Mouse (Mus musculus): ENCODE data around the gene Cactin. TPM values are rescaled to one million over a fixed set of nuclear protein-coding genes. Genes with fewer than 3 reads are reported as not detected.
A peak's percentile ranks its signal among the peaks of the same experiment; 100 is the strongest.

The Cactin gene
- polyA plus RNA-seq, 1 experiment from 2014 or later = 15.0 TPM

DNA sequence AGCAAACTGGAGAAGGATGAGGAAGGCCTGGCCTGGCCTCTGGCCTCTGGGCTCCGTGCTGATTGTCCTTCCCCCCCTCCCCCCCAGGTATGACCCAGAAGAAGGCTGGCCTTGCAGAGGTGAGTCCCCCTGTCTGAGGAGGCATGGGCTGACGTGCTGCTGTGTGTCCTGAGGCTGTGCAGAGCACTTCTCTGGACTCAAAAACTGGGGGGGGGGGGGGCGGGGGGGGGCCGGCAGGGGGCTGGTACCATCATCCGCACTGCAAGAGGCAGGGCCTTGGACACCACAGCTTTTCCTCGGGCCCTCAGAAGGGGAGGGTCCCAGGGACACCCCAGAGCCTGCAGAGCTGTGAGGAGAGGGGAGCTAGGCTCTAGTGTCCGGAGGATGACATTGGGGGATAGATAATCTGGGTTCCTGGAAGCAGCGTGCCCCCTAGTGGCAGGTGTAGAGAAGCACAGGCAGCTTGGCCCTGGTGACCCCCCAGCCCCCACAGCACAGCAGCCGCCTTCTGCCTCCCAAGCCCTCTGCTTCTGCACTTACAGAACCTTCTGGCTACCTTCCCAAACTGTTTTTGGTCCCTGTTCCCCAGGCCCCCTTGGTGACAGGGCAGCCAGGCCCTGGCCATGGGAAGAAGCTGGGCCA is 16.2 kb upstream of the Cactin start:
- H3K4me2 ChIP-seq (replicated peaks; ENCODE audit: low read depth) = no peak overlapping the region
- no peaks in the 10 kb centered on the region for H3K27me3 ChIP-seq (replicated peaks; ENCODE audit: control insufficient read depth, insufficient read depth, low read length)
- peaks cover 17% of the 10 kb centered on the region; the same call in 1 of the 2 replicates for H3K4me1 ChIP-seq (replicated peaks; ENCODE audit: control insufficient read depth, insufficient read depth, low read length)
- peaks cover 44% of the 10 kb centered on the region for H3K36me3 ChIP-seq (ENCODE audit: control insufficient read depth, insufficient read depth)
- ATAC-seq = peak; percentile 15; the same call in 1 of the 2 replicates
- peak; percentile 91 for TF ChIP-seq CTCF (IDR thresholded peaks at IDR 0.05; ENCODE audit: low read depth)
- no peak overlapping the region for H3K27ac ChIP-seq (ENCODE audit: low read depth, low read length)
- H3K4me3 ChIP-seq (ENCODE audit: low read depth, low read length) = no peak overlapping the region
- H3K9ac ChIP-seq (ENCODE audit: low read depth, low read length) = no peak overlapping the region
- 19% methylated on average over 9 of the region's 9 CpGs for WGBS
- H3K9me3 ChIP-seq (ENCODE audit: control insufficient read depth) = no peaks in the 10 kb centered on the region

DNA sequence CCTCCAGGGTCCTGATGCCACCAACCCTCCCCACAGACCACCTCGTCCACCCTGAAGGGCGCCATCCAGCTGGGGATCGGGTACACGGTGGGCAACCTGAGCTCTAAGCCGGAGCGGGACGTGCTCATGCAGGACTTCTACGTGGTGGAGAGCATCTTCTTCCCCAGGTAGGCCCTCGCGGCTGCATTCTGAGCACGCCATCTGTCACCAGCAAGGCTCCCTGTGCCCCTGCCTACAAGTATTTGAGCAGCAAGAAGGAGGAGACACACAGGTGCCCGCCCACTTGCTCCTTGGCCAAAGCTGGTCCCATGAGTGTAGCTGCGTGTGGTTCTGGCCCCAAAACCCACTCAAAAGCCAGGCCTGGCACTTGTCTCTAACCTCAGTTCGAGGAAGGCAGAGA is 15.2 kb upstream of the Cactin start:
- 93% methylated on average over 14 of the region's 14 CpGs for WGBS
- no peaks in the 10 kb centered on the region for H3K9me3 ChIP-seq (ENCODE audit: control insufficient read depth)
- ATAC-seq = no peak
- no peaks in the 10 kb centered on the region for H3K27me3 ChIP-seq (replicated peaks; ENCODE audit: control insufficient read depth, insufficient read depth, low read length)
- H3K4me1 ChIP-seq (replicated peaks; ENCODE audit: control insufficient read depth, insufficient read depth, low read length) = peaks cover 15% of the 10 kb centered on the region; the same call in 1 of the 2 replicates
- no peak overlapping the region for H3K27ac ChIP-seq (ENCODE audit: low read depth, low read length)
- H3K4me3 ChIP-seq (ENCODE audit: low read depth, low read length) = no peak overlapping the region
- no peak for TF ChIP-seq CTCF (IDR thresholded peaks at IDR 0.05; ENCODE audit: low read depth)
- H3K4me2 ChIP-seq (replicated peaks; ENCODE audit: low read depth) = no peak overlapping the region
- H3K9ac ChIP-seq (ENCODE audit: low read depth, low read length) = no peak overlapping the region
- peaks cover 53% of the 10 kb centered on the region for H3K36me3 ChIP-seq (ENCODE audit: control insufficient read depth, insufficient read depth)

DNA sequence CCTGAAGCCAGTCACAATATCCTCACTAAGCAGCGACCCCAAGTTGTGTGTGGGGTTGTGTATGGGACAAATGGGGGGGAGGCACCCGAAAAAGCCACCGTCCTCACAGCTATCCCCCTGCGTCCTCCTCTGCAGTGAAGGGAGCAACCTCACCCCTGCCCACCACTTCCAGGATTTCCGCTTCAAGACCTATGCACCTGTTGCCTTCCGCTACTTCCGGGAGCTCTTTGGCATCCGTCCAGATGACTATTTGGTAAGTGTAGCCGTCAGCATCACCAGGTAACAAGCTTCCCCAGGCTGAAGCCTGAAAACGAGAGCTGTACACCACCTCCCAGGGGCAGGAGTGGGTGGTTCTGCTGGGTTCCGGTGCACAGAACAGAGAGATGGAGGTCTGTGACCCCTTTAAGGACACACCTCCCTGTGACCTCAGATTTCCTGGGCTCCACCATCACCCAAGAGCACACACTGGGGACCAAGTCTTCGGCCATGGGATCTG is 14.7 kb upstream of the Cactin start:
- no peak for ATAC-seq
- no peaks in the 10 kb centered on the region for H3K9me3 ChIP-seq (ENCODE audit: control insufficient read depth)
- H3K36me3 ChIP-seq (ENCODE audit: control insufficient read depth, insufficient read depth) = peaks cover 55% of the 10 kb centered on the region
- H3K27ac ChIP-seq (ENCODE audit: low read depth, low read length) = no peak overlapping the region
- TF ChIP-seq CTCF (IDR thresholded peaks at IDR 0.05; ENCODE audit: low read depth) = no peak
- 87% methylated on average over 12 of the region's 12 CpGs for WGBS
- H3K4me3 ChIP-seq (ENCODE audit: low read depth, low read length) = no peak overlapping the region
- no peak overlapping the region for H3K4me2 ChIP-seq (replicated peaks; ENCODE audit: low read depth)
- H3K27me3 ChIP-seq (replicated peaks; ENCODE audit: control insufficient read depth, insufficient read depth, low read length) = no peaks in the 10 kb centered on the region
- no peak overlapping the region for H3K9ac ChIP-seq (ENCODE audit: low read depth, low read length)
- peaks cover 15% of the 10 kb centered on the region; the same call in 1 of the 2 replicates for H3K4me1 ChIP-seq (replicated peaks; ENCODE audit: control insufficient read depth, insufficient read depth, low read length)

DNA sequence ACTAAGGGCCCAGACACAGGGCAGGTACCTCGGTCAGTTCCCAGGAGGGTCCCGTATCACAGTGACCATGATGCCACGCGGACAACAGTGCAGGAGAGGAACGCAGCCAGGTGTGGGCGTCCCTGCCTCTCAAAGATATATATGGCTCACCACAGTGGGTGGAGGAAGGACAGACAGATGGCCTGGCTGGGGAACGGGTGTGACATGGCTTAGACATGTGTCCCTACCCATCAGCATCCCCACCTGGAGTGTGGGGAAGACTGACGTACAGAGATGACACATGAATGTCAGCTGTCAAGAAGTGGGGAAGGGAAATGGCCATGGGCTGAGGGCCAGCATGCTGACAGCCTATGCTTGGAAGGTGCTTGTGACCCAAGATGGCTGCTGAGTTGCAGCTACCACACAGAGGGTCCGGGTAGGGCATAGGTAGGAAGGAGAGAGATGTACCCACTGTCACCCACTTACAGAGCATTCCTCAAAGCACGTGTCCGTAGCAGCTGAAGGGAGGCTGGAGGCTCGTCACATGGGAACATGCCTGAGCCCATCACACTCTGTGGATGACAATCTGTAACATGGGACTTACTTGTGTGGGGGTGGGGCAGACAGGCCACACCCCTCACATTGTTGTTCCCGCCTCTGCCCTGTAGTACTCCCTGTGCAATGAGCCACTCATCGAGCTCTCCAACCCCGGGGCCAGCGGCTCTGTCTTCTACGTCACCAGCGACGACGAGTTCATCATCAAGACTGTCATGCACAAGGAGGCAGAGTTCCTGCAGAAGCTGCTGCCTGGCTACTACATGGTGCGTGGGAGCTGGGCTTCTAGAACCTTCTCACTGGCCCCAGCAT is 13.8 kb upstream of the Cactin start:
- Histone ChIP-seq H3K36me3 (ENCODE audit: control insufficient read depth, insufficient read depth) (peaks cover 63% of the 10 kb centered on the region), H3K4me2 (replicated peaks; ENCODE audit: low read depth) (no peak overlapping the region), H3K27ac (ENCODE audit: low read depth, low read length) (no peak overlapping the region), H3K27me3 (replicated peaks; ENCODE audit: control insufficient read depth, insufficient read depth, low read length) (no peaks in the 10 kb centered on the region), H3K9ac (ENCODE audit: low read depth, low read length) (no peak overlapping the region), H3K4me3 (ENCODE audit: low read depth, low read length) (no peak overlapping the region), H3K4me1 (replicated peaks; ENCODE audit: control insufficient read depth, insufficient read depth, low read length) (peaks cover 13% of the 10 kb centered on the region; the same call in 1 of the 2 replicates), H3K9me3 (ENCODE audit: control insufficient read depth) (no peaks in the 10 kb centered on the region)
- ATAC-seq = no peak
- 90% methylated on average over 21 of the region's 21 CpGs for WGBS
- no peak for TF ChIP-seq CTCF (IDR thresholded peaks at IDR 0.05; ENCODE audit: low read depth)

DNA sequence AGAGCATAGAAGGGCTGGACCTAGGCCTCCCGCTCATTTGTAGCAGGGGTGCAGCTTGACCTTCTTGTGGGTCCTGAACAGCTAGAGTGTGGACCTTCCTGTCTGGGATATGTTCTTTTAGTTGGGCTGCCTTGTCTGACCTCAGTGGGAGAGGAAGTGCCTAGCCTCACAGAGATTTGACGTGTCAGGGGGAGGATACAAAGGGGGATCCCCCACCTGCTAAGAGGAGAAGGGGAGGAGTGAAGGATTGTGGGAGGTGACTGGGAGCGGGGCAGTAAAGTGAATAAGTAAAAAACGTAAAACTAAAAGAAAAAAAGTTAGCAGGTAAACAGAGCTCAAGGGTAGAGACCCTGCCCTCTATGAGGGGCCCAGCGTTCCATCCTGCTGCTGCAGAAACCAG is 11.3 kb upstream of the Cactin start:
- WGBS = 87% methylated on average over 5 of the region's 5 CpGs
- Histone ChIP-seq H3K27me3 (replicated peaks; ENCODE audit: control insufficient read depth, insufficient read depth, low read length) (no peaks in the 10 kb centered on the region), H3K9ac (ENCODE audit: low read depth, low read length) (no peak overlapping the region), H3K9me3 (ENCODE audit: control insufficient read depth) (no peaks in the 10 kb centered on the region), H3K27ac (ENCODE audit: low read depth, low read length) (no peak overlapping the region), H3K4me1 (replicated peaks; ENCODE audit: control insufficient read depth, insufficient read depth, low read length) (no peaks in the 10 kb centered on the region), H3K36me3 (ENCODE audit: control insufficient read depth, insufficient read depth) (peaks cover 85% of the 10 kb centered on the region), H3K4me2 (replicated peaks; ENCODE audit: low read depth) (no peak overlapping the region), H3K4me3 (ENCODE audit: low read depth, low read length) (no peak overlapping the region)
- TF ChIP-seq CTCF (IDR thresholded peaks at IDR 0.05; ENCODE audit: low read depth) = no peak
- ATAC-seq = no peak

DNA sequence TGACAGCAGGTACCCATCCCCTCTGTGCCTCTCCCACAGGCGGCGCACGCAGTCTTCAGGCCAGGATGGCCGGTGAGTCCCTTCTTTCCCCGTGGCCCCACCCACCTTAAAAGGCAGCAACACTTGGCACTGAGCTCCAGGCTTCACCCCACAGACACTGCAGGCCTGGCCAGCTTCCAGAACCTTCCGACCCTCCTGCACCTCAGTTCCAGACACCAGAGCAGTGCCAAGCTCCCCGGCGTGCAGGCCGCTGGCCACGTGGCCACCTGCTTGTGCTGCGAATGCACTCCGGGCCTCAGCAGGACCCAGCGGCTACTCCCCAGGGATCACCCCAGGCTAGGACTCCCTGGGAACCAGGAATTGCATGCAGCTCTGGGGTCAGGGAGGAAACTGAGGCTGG is 7.3 kb upstream of the Cactin start:
- 93% methylated on average over 13 of the region's 13 CpGs for WGBS
- Histone ChIP-seq H3K4me1 (replicated peaks; ENCODE audit: control insufficient read depth, insufficient read depth, low read length) (0 out of 2 replicates have a peak, but pooled peaks cover 2% of the 10 kb centered on the region), H3K9ac (ENCODE audit: low read depth, low read length) (no peak overlapping the region), H3K36me3 (ENCODE audit: control insufficient read depth, insufficient read depth) (peaks cover 78% of the 10 kb centered on the region), H3K9me3 (ENCODE audit: control insufficient read depth) (no peaks in the 10 kb centered on the region), H3K27me3 (replicated peaks; ENCODE audit: control insufficient read depth, insufficient read depth, low read length) (no peaks in the 10 kb centered on the region), H3K27ac (ENCODE audit: low read depth, low read length) (no peak overlapping the region), H3K4me2 (replicated peaks; ENCODE audit: low read depth) (no peak overlapping the region), H3K4me3 (ENCODE audit: low read depth, low read length) (no peak overlapping the region)
- no peak for TF ChIP-seq CTCF (IDR thresholded peaks at IDR 0.05; ENCODE audit: low read depth)
- ATAC-seq = no peak
